Mouse (Mus musculus): Measurements from ENCODE around the gene Oas2. TPM values are rescaled to one million over a fixed set of nuclear protein-coding genes. Genes with fewer than 3 reads are reported as not detected.

Gene Oas2
- polyA plus RNA-seq, 1 experiment from 2014 or later: 0.12 TPM

DNA sequence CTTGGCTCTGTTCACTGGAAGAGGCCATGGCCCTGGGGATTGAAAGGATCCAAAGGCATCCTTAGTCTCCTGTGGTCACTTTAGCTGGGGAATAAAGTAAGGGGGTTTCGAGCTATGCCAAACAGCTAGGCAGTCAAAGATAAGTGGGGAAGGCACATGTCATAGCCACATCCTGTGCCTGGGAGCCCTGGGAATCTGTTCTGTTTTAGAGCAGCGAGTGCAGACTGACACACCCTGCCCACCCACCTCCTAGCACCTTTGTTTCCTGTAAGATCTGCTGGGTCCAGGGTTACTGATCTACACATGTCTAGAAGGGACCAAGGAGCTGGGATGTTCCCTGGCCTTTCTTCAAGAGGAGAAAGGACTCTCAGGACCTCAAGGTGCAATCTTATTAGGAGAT lies 29.3 kb upstream of the Oas2 start:
- Histone ChIP-seq H3K4me1 (ENCODE audit: control insufficient read depth, insufficient read depth, low read length) (no peaks in the 10 kb centered on the region; the same call in 1 of the 2 replicates), H3K9ac (ENCODE audit: low read length) (no peak overlapping the region), H3K27ac (replicated peaks; ENCODE audit: low read depth, low read length) (no peak overlapping the region), H3K4me2 (ENCODE audit: low read depth, severe bottlenecking) (no peak overlapping the region), H3K9me3 (ENCODE audit: control insufficient read depth, low read length) (no peaks in the 10 kb centered on the region), H3K36me3 (ENCODE audit: control insufficient read depth, insufficient read depth, low read length) (no peaks in the 10 kb centered on the region), H3K4me3 (ENCODE audit: low read depth, low read length) (no peak overlapping the region), H3K27me3 (ENCODE audit: control insufficient read depth, insufficient read depth, low read length) (no peaks in the 10 kb centered on the region)
- DNase-seq (ENCODE audit: low spot score): no peak
- WGBS: 67% methylated on average over 2 of the region's 2 CpGs
- ATAC-seq (ENCODE audit: insufficient number of reproducible peaks, low FRiP score, low TSS enrichment, low read depth): no peak

DNA sequence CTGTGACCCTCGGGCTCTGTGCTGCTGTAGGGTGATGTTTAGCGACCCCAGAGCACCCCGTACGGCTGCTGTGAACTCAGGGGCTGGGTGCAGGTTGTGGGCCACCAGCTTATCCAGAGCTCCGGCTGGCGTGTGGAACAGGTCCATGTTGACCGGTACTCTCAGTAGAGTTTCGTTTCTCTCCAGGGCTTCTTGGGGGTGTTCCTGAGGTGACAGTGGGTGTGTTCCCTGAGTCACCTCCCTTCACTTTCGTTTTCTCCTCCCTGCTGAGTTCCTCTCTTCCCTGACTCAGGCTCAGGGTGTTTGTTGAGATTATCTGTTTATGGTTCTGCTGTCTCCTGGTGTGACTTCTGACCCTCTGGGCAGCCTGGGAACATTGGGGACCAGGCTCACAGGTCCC lies 27.8 kb upstream of the Oas2 start, which contains the start of gene Oas3:
Oas3 (minus strand) TSS at position 184 of the 400 bp plus-strand sequence.
- Histone ChIP-seq H3K4me3 (ENCODE audit: low read depth, low read length) (no peak within 1 kb of the TSS), H3K27me3 (ENCODE audit: control insufficient read depth, insufficient read depth, low read length) (no peaks in the 10 kb centered on the region), H3K9me3 (ENCODE audit: control insufficient read depth, low read length) (no peaks in the 10 kb centered on the region), H3K4me2 (ENCODE audit: low read depth, severe bottlenecking) (no peak within 1 kb of the TSS), H3K36me3 (ENCODE audit: control insufficient read depth, insufficient read depth, low read length) (no peaks in the 10 kb centered on the region), H3K9ac (ENCODE audit: low read length) (no peak within 1 kb of the TSS), H3K4me1 (ENCODE audit: control insufficient read depth, insufficient read depth, low read length) (no peaks in the 10 kb centered on the region; the same call in 1 of the 2 replicates), H3K27ac (replicated peaks; ENCODE audit: low read depth, low read length) (no peak within 1 kb of the TSS)
- DNase-seq (ENCODE audit: low spot score) (no peak), ATAC-seq (ENCODE audit: insufficient number of reproducible peaks, low FRiP score, low TSS enrichment, low read depth) (no peak)
- 75% methylated on average over 9 of the region's 9 CpGs for WGBS

DNA sequence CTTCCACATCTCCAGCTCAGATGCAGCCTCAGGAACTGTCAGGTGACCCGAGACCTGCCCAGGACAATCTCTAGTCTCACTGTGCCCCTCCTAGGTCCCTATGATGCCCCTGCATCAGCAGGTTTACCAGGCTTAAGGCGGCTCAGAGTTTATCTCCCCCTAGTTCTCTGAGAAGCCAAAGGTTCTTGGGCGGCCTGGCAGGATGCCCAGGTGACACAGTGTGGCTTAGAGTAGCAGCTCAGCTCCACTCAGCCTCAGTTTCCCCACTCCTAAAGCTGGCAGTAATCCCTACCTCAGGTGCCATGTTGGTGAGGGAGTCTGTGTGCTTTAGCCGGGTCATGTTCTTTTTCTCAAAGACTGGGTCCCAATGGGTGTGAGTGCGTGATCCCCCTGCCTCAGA lies 27.1 kb upstream of the Oas2 start:
- Histone ChIP-seq H3K27ac (replicated peaks; ENCODE audit: low read depth, low read length) (no peak overlapping the region), H3K36me3 (ENCODE audit: control insufficient read depth, insufficient read depth, low read length) (no peaks in the 10 kb centered on the region), H3K9ac (ENCODE audit: low read length) (no peak overlapping the region), H3K9me3 (ENCODE audit: control insufficient read depth, low read length) (no peaks in the 10 kb centered on the region), H3K4me1 (ENCODE audit: control insufficient read depth, insufficient read depth, low read length) (no peaks in the 10 kb centered on the region; the same call in 1 of the 2 replicates), H3K4me3 (ENCODE audit: low read depth, low read length) (no peak overlapping the region), H3K4me2 (ENCODE audit: low read depth, severe bottlenecking) (no peak overlapping the region), H3K27me3 (ENCODE audit: control insufficient read depth, insufficient read depth, low read length) (no peaks in the 10 kb centered on the region)
- 81% methylated on average over 5 of the region's 5 CpGs for WGBS
- DNase-seq (ENCODE audit: low spot score) (no peak), ATAC-seq (ENCODE audit: insufficient number of reproducible peaks, low FRiP score, low TSS enrichment, low read depth) (no peak)

DNA sequence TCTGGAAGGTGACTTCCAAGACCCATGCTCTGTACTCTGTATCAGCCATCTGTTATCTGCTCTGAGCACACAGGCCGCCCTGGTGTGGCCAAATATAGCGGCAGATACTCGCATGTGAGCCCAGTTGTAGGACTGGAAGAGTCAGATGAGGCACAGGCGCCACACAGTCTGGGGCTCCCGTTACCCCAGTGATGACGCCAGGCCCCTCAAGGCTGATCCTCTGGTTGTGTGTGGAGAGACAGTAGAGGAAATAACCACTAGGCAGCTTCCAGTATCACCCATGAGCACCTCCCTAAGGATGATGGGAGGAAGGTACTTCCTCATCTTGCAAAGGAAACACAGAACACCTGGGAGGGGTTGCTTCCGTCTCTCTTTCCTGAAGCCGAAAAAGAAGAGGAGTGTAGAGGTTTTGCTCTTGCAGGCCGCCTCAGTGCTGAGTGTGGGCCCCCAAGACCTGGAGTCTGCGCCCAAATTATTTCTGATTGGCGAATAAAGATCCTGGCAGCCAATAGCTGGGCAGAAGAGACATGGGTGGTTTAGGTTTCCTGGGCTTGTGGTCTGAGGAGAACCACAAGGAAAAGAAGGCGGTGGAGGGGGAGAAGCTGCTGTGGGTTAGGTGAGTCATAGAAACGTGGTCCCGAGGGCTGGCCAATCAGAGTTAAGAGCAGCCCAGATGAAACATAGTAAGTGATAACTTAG lies 25.8 kb upstream of the Oas2 start:
- Histone ChIP-seq H3K9me3 (ENCODE audit: control insufficient read depth, low read length) (no peaks in the 10 kb centered on the region), H3K4me2 (ENCODE audit: low read depth, severe bottlenecking) (no peak overlapping the region), H3K9ac (ENCODE audit: low read length) (no peak overlapping the region), H3K4me3 (ENCODE audit: low read depth, low read length) (no peak overlapping the region), H3K4me1 (ENCODE audit: control insufficient read depth, insufficient read depth, low read length) (no peaks in the 10 kb centered on the region; the same call in 1 of the 2 replicates), H3K27ac (replicated peaks; ENCODE audit: low read depth, low read length) (no peak overlapping the region), H3K27me3 (ENCODE audit: control insufficient read depth, insufficient read depth, low read length) (no peaks in the 10 kb centered on the region), H3K36me3 (ENCODE audit: control insufficient read depth, insufficient read depth, low read length) (no peaks in the 10 kb centered on the region)
- no peak for ATAC-seq (ENCODE audit: insufficient number of reproducible peaks, low FRiP score, low TSS enrichment, low read depth)
- 82% methylated on average over 14 of the region's 14 CpGs for WGBS
- no peak for DNase-seq (ENCODE audit: low spot score)

DNA sequence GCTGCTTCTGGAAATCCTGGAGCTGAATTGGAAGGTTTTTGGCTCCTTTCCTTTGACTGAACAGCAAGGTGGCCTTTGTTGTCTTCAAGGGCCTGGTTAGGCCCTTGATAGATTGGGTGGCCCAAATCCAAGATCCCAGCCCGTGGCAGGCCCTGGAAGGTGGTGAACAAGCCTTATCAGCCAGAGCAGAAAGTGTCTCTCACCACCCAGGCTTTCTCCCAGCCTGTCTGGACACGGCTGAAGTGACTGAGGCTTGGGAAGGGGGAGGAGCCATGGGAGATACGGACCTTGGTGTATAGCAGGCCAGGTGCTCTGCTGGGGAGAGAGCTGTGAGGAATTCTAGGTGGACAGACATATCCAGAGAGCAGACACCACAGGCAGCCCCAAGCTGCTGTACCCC lies 19.7 kb upstream of the Oas2 start:
- ATAC-seq (ENCODE audit: insufficient number of reproducible peaks, low FRiP score, low TSS enrichment, low read depth) (no peak), DNase-seq (ENCODE audit: low spot score) (no peak)
- H3K9ac ChIP-seq (ENCODE audit: low read length): no peak overlapping the region
- no peaks in the 10 kb centered on the region for H3K4me1 ChIP-seq (ENCODE audit: control insufficient read depth, insufficient read depth, low read length)
- 73% methylated on average over 3 of the region's 3 CpGs for WGBS
- H3K4me2 ChIP-seq (ENCODE audit: low read depth, severe bottlenecking): no peak overlapping the region
- H3K4me3 ChIP-seq (ENCODE audit: low read depth, low read length): no peak overlapping the region
- H3K9me3 ChIP-seq (ENCODE audit: control insufficient read depth, low read length): no peaks in the 10 kb centered on the region
- no peaks in the 10 kb centered on the region for H3K27me3 ChIP-seq (ENCODE audit: control insufficient read depth, insufficient read depth, low read length)
- H3K27ac ChIP-seq (replicated peaks; ENCODE audit: low read depth, low read length): no peak overlapping the region
- no peaks in the 10 kb centered on the region for H3K36me3 ChIP-seq (ENCODE audit: control insufficient read depth, insufficient read depth, low read length)

DNA sequence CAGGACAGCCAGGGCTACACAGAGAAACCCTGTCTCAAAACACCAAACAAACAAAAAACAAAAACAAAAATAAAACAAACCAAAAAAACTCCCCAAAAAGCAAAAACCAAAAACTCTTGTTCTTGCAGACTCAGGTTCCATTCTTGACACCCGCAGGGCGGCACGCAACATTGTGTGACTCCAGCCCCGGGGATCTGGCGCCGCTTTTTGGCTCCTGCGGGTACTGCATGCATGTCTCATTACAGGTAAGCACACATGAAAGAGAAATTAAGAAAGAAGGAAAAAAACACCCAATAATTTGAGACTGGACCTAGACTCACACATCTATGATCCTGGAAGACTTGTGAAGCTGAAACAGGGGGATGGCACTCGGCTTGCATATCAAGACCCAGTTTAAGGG lies 15.4 kb upstream of the Oas2 start:
- DNase-seq (ENCODE audit: low spot score): no peak
- Histone ChIP-seq H3K27me3 (ENCODE audit: control insufficient read depth, insufficient read depth, low read length) (no peaks in the 10 kb centered on the region), H3K9me3 (ENCODE audit: control insufficient read depth, low read length) (no peaks in the 10 kb centered on the region), H3K36me3 (ENCODE audit: control insufficient read depth, insufficient read depth, low read length) (no peaks in the 10 kb centered on the region), H3K4me1 (ENCODE audit: control insufficient read depth, insufficient read depth, low read length) (no peaks in the 10 kb centered on the region), H3K9ac (ENCODE audit: low read length) (no peak overlapping the region), H3K4me3 (ENCODE audit: low read depth, low read length) (no peak overlapping the region), H3K27ac (replicated peaks; ENCODE audit: low read depth, low read length) (no peak overlapping the region), H3K4me2 (ENCODE audit: low read depth, severe bottlenecking) (no peak overlapping the region)
- WGBS: 73% methylated on average over 8 of the region's 8 CpGs
- ATAC-seq (ENCODE audit: insufficient number of reproducible peaks, low FRiP score, low TSS enrichment, low read depth): no peak

DNA sequence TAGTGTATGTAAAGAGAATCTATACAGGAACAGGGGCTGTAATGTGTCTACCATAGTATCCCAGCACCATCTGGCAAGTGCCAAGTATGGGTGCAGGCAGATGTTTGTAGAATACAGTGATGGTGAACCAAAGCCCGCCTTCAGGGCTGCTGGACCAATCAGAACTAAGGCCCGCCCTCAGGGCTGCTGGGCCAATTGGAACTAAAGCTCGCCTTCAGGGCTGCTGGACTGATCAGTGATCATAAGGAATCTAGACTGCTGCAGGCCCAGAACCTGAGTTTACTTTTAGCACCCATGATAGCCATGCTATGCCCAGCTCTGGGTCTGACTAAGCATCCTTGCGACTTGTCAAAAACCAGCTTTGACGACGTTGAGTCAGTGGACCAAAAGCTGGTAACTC lies 12.2 kb upstream of the Oas2 start:
- H3K27me3 ChIP-seq (ENCODE audit: control insufficient read depth, insufficient read depth, low read length): no peaks in the 10 kb centered on the region
- no peak overlapping the region for H3K4me2 ChIP-seq (ENCODE audit: low read depth, severe bottlenecking)
- peak; percentile 49 for DNase-seq (ENCODE audit: low spot score)
- H3K9me3 ChIP-seq (ENCODE audit: control insufficient read depth, low read length): no peaks in the 10 kb centered on the region
- ATAC-seq (ENCODE audit: insufficient number of reproducible peaks, low FRiP score, low TSS enrichment, low read depth): no peak
- H3K4me1 ChIP-seq (ENCODE audit: control insufficient read depth, insufficient read depth, low read length): no peaks in the 10 kb centered on the region
- H3K4me3 ChIP-seq (ENCODE audit: low read depth, low read length): no peak overlapping the region
- no peak overlapping the region for H3K9ac ChIP-seq (ENCODE audit: low read length)
- H3K27ac ChIP-seq (replicated peaks; ENCODE audit: low read depth, low read length): no peak overlapping the region
- no peaks in the 10 kb centered on the region for H3K36me3 ChIP-seq (ENCODE audit: control insufficient read depth, insufficient read depth, low read length)
- 26% methylated on average over 6 of the region's 6 CpGs for WGBS

DNA sequence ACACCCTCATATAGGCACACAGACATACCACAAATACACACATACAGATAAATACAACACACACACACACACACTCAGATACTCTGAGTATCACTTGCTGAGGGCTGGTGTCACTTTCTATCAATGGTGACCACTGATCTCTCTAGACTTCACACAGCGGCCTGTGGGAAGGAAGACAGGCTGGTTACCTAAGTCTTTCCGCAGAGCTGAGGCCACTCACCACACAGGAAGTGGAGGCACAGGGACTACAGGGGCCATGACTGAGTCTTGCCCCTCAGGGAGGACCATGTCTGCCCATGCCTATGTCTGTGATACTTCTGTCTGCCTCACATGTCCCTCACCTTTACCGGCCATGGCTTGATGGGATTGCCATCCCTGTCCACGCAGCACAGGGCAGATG lies 4.6 kb upstream of the Oas2 start:
- ATAC-seq (ENCODE audit: insufficient number of reproducible peaks, low FRiP score, low TSS enrichment, low read depth) (no peak), DNase-seq (ENCODE audit: low spot score) (no peak)
- Histone ChIP-seq H3K27ac (replicated peaks; ENCODE audit: low read depth, low read length) (no peak overlapping the region), H3K9ac (ENCODE audit: low read length) (no peak overlapping the region), H3K36me3 (ENCODE audit: control insufficient read depth, insufficient read depth, low read length) (no peaks in the 10 kb centered on the region), H3K4me3 (ENCODE audit: low read depth, low read length) (no peak overlapping the region), H3K4me1 (ENCODE audit: control insufficient read depth, insufficient read depth, low read length) (no peaks in the 10 kb centered on the region), H3K4me2 (ENCODE audit: low read depth, severe bottlenecking) (no peak overlapping the region), H3K9me3 (ENCODE audit: control insufficient read depth, low read length) (no peaks in the 10 kb centered on the region), H3K27me3 (ENCODE audit: control insufficient read depth, insufficient read depth, low read length) (no peaks in the 10 kb centered on the region)
- WGBS: 95% methylated on average over 4 of the region's 4 CpGs

DNA sequence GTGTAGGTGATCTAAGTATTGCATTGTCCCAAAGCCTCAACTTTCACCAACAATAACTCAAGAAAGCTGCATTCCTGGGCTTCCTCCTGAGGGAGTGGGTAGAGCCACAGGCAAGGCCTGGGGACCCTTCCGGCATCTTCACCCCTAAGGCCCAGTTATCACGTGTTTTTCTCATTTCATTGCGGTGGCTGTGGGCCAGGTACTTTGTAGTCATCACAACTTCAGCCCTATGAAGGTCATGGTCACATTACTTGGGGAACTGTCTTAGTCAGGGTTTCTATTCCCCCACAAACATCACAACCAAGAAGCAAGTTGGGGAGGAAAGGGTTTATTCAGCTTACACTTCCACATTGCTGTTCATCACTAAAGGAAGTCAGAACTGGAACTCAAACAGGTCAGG lies 3.1 kb upstream of the Oas2 start:
- H3K9me3 ChIP-seq (ENCODE audit: control insufficient read depth, low read length): no peaks in the 10 kb centered on the region
- H3K36me3 ChIP-seq (ENCODE audit: control insufficient read depth, insufficient read depth, low read length): no peaks in the 10 kb centered on the region
- no peak for DNase-seq (ENCODE audit: low spot score)
- no peak overlapping the region for H3K9ac ChIP-seq (ENCODE audit: low read length)
- H3K4me1 ChIP-seq (ENCODE audit: control insufficient read depth, insufficient read depth, low read length): no peaks in the 10 kb centered on the region
- no peak overlapping the region for H3K27ac ChIP-seq (replicated peaks; ENCODE audit: low read depth, low read length)
- H3K4me3 ChIP-seq (ENCODE audit: low read depth, low read length): no peak overlapping the region
- ATAC-seq (ENCODE audit: insufficient number of reproducible peaks, low FRiP score, low TSS enrichment, low read depth): no peak
- no peak overlapping the region for H3K4me2 ChIP-seq (ENCODE audit: low read depth, severe bottlenecking)
- 81% methylated on average over 3 of the region's 3 CpGs for WGBS
- no peaks in the 10 kb centered on the region for H3K27me3 ChIP-seq (ENCODE audit: control insufficient read depth, insufficient read depth, low read length)
